9 mouse cellular contexts compared by ENCODE assay signal in the genomic region with DNA sequence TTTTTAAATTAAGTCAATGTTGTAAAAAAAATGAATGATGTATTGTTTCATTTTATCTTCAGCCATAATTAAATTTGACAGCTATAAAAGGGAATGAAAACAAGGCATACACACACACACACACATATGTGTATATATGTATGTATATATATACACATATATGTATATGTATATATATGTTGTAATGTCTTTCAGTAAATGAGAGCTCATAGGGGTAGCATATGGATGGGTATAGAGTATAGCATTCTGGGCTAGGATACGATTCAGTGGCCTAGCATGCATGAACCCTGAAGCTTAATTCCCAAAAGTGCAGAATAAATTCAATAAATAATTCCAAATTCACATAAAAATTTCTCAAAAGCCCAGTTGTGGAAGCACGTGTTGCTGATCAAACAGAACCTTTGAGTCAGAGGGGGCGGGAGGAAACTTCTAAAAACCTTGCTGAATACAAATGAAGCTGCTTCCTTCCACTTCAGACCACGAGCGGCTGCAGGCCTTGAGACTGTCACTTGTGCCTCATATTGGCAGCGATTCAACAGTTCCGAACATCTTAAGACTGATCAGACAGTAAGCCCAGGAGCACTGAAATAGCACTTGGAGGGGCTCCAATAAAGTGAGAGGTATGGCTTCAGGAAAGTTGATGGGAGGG. TPM values are rescaled to one million over a fixed set of nuclear protein-coding genes. Genes with fewer than 3 reads are reported as not detected.
A peak's percentile ranks its signal among the peaks of the same experiment; 100 is the strongest.
DNase-seq lines count a peak whose midpoint lies in the region; ATAC-seq and TF ChIP-seq lines count a peak whose summit lies in the region.
"Had no signal": no experiment of that assay in that cellular context is flagged by ENCODE, and none has a peak within 500 bp of the region (broad histone marks: within the 10 kb centered on the region; RNA-seq: fewer than 3 reads in every experiment).

No protein-coding gene starts in this region.

- TF ChIP-seq CTCF in heart, adult 2 months (IDR thresholded peaks at IDR 0.05), result no peak

- no peaks in the 10 kb centered on the region for H3K27me3 ChIP-seq in heart, adult 2 months (ENCODE audit: control insufficient read depth, insufficient read depth, low read length)
- peaks cover 11% of the 10 kb centered on the region for H3K27me3 ChIP-seq in heart, embryonic 10.5 days (ENCODE audit: insufficient read depth, poor library complexity, severe bottlenecking)

- peaks cover 3% of the 10 kb centered on the region; the same call in 1 of the 2 replicates for H3K4me1 ChIP-seq in heart, adult 2 months (ENCODE audit: control insufficient read depth, insufficient read depth, low read length)
- peaks cover 12% of the 10 kb centered on the region for H3K4me1 ChIP-seq in heart, embryonic 10.5 days

- intact Hi-C loops in heart, adult 2 months (cut with DNase I), result loop anchor here (5.0 kb wide), 2 partner anchors 845 to 970 kb away; no protein-coding TSS in a partner anchor
- intact Hi-C loops in left cerebral cortex, postnatal 25 days (cut with DNase I), result loop anchor here (2.0 kb wide), 1 partner anchor 972 kb away; no protein-coding TSS in a partner anchor

- no peak for TF ChIP-seq POLR2A in heart, adult 2 months (IDR thresholded peaks at IDR 0.05; ENCODE audit: insufficient read depth, low read depth, low read length)

- no peak overlapping the region for H3K9ac ChIP-seq in heart, adult 2 months (ENCODE audit: low read depth, low read length)
- H3K9ac ChIP-seq: embryonic facial prominence, embryonic 15.5 days had no signal

- no peak overlapping the region; the same call in 1 of the 2 replicates for H3K27ac ChIP-seq in heart, adult 2 months
- no peak overlapping the region for H3K27ac ChIP-seq in heart, embryonic 10.5 days
- H3K27ac ChIP-seq: embryonic facial prominence, embryonic 15.5 days had no signal

- no peaks in the 10 kb centered on the region for H3K9me3 ChIP-seq in heart, embryonic 10.5 days
- H3K9me3 ChIP-seq: embryonic facial prominence, embryonic 15.5 days had no signal

- peak; percentile 17 to 41 for ATAC-seq in hematopoietic stem cell, adult 5-6 weeks (replicated peaks in 1 of 2; ENCODE audit: insufficient read depth in 1 of 2, low FRiP score in 2 of 2, low TSS enrichment in 1 of 2, low read depth in 1 of 2, poor library complexity in 2 of 2, severe bottlenecking in 2 of 2)

- DNase-seq in heart, adult 2 months, result peak; percentile 18 to 27
- no peak for DNase-seq in heart, embryonic 10.5 days (ENCODE audit: low spot score)
- DNase-seq in spleen, adult 12 weeks (ENCODE audit: low spot score), result peak; percentile 8
- DNase-seq in spleen, postnatal 4 days (ENCODE audit: low spot score in 2 of 2), result no peak
- DNase-seq in thymus, postnatal 36 days, result peak; percentile 52 to 61
- no peak for DNase-seq in left cerebral cortex, postnatal 25 days (ENCODE audit: low spot score in 2 of 2)
- no peak for DNase-seq in layer of hippocampus, adult 11-12 months (ENCODE audit: low spot score)

- H3K79me2 ChIP-seq in heart, adult 2 months (replicated peaks; ENCODE audit: control insufficient read depth, insufficient read depth, low read length), result no peaks in the 10 kb centered on the region; the same call in 1 of the 2 replicates

- H3K36me3 ChIP-seq in heart, adult 2 months (ENCODE audit: control insufficient read depth, insufficient read depth, low read length), result peaks cover 8% of the 10 kb centered on the region
- no peaks in the 10 kb centered on the region for H3K36me3 ChIP-seq in heart, embryonic 10.5 days
- H3K36me3 ChIP-seq: embryonic facial prominence, embryonic 15.5 days had no signal

- no peak for TF ChIP-seq EP300 in heart, adult 2 months (IDR thresholded peaks at IDR 0.05; ENCODE audit: insufficient read depth, low read depth, low read length)

- peak overlapping the region; percentile 15; the same call in 1 of the 2 replicates for H3K4me3 ChIP-seq in heart, adult 2 months
- no peak overlapping the region for H3K4me3 ChIP-seq in heart, embryonic 10.5 days
- H3K4me3 ChIP-seq: embryonic facial prominence, embryonic 15.5 days had no signal

- 34% methylated on average over 7 of the region's 7 CpGs for WGBS in heart, adult 2 months
- 72% methylated on average over 7 of the region's 7 CpGs for WGBS in heart, embryonic 10.5 days

RNA-seq across cellular contexts. Expression of a gene that starts 6.9 kb away (rescaled TPM):
- 1 to 10 TPM; 1.8 to 2.8 TPM for total RNA-seq in heart, adult 2 months (2021)
- polyA plus RNA-seq in heart, adult 2 months (2012; rRNA removed), result 2.9 and 4.4 TPM in 2 replicates
- 0.90 and 1.8 TPM in 2 replicates for polyA plus RNA-seq in heart, embryonic 10.5 days (2016; fragmentation: Nextera tagmentation; extraction: Ambion mirVana)
- total RNA-seq in hematopoietic stem cell, adult 5-6 weeks (2017), result 11.6 and 16.0 TPM in 2 replicates
- 1 to 10 TPM; 1.1 to 1.5 TPM for total RNA-seq in left cerebral cortex, postnatal 25 days (2021)

RNA-seq across cellular contexts. Expression of a gene that starts 51.8 kb away (rescaled TPM):
- 10 to 100 TPM; 37.5 to 45.2 TPM for total RNA-seq in heart, adult 2 months (2021)
- 10.4 and 18.7 TPM in 2 replicates for polyA plus RNA-seq in heart, adult 2 months (2012; rRNA removed)
- polyA plus RNA-seq in heart, embryonic 10.5 days (2016; fragmentation: Nextera tagmentation; extraction: Ambion mirVana), result 30.3 and 34.0 TPM in 2 replicates
- total RNA-seq in hematopoietic stem cell, adult 5-6 weeks (2017), result 59.2 and 76.6 TPM in 2 replicates
- total RNA-seq in left cerebral cortex, postnatal 25 days (2021), result 10 to 100 TPM; 74.6 to 75.6 TPM

Comparison
In these comparisons a context has a peak if more than half of its experiments do, and no peak if none do; other contexts are left out.
1. DNase-seq: peak in heart, adult 2 months (2 of 2), spleen, adult 12 weeks (single experiment) and thymus, postnatal 36 days (2 of 2); none in heart, embryonic 10.5 days (single experiment), spleen, postnatal 4 days (0 of 2), left cerebral cortex, postnatal 25 days (0 of 2) and layer of hippocampus, adult 11-12 months (single experiment).